Mouse (Mus musculus): Measurements from ENCODE around the gene Olfr733.

DNA sequence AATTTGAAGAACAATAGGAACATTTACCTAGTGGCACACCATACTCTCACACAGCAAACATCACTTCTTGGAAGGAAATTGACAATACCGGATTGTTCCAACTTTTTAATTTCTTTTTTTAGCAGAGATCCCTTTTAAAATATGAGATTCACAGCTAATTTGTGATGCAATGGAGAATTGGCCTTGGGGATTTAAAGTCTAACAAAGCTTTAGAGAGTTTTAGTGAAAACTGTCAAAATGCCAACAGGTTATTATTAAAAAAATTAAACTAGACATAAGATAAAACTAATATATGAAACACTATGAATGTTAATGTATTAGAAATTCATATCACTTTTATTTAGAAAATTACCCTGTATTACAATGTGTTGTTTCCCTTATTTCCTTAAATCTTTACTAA, 17.2 kb downstream of the Olfr733 start, which contains the start of gene Olfr732:
- TF ChIP-seq CTCF (IDR thresholded peaks at IDR 0.05) (no peak), EP300 (IDR thresholded peaks at IDR 0.05; ENCODE audit: insufficient read depth, low read depth, low read length) (no peak), POLR2A (IDR thresholded peaks at IDR 0.05; ENCODE audit: insufficient read depth, low read depth, low read length) (no peak)

All from heart, adult 2 months (tissue).